Mouse (Mus musculus): ENCODE measurements around the gene Cnpy4. TPM values are rescaled to one million over a fixed set of nuclear protein-coding genes. Genes with fewer than 3 reads are reported as not detected.
"Not testable (repeated sequence)": the region's sequence is repeated elsewhere in the genome, so short reads cannot be mapped to it uniquely, and the experiment has no call there.

Cnpy4 gene
- polyA plus RNA-seq, 1 experiment from 2014 or later = 36.0 TPM

DNA sequence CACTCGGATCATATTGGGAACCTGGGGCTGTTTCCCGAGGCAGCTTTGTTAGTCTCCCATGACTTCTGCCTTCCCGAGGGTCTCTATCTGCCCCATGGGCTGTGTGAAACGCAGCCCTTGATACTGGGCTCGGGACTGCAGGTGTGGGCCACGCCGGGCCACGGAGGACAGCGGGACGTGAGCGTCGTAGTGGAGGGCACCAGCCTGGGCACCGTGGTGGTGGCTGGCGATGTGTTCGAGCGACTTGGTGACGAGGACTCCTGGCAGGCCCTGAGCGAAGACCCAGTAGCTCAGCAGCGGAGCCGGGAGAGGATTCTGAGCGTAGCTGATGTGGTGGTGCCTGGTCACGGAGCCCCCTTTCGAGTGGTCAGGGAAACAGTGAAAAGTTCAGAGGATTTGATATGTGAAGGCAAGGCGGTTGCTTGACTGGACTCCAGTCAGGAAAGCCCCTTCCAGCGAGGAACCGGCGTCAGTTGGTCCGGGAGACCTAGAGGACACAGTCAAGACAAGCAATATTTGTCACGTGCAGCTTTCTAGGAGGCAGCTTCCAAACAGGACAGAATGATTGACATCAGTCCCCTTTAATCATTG is 7.6 kb downstream of the Cnpy4 start:
- DNase-seq (ENCODE audit: low spot score) = peak; percentile 63
- Histone ChIP-seq H3K4me1 (replicated peaks; ENCODE audit: control insufficient read depth, insufficient read depth, low read length) (no peaks in the 10 kb centered on the region; the same call in 1 of the 2 replicates), H3K36me3 (ENCODE audit: control insufficient read depth, insufficient read depth, low read length) (0 out of 2 replicates have a peak, but pooled peaks cover 4% of the 10 kb centered on the region), H3K9me3 (ENCODE audit: control insufficient read depth, low read length) (no peaks in the 10 kb centered on the region), H3K4me3 (ENCODE audit: low read depth, low read length) (peak overlapping the region; percentile 77), H3K9ac (ENCODE audit: low read depth, low read length) (peak overlapping the region; percentile 91), H3K4me2 (peak overlapping the region; percentile 99), H3K27ac (ENCODE audit: low read depth, low read length) (peak overlapping the region; percentile 35), H3K27me3 (replicated peaks; ENCODE audit: control insufficient read depth, insufficient read depth, low read length) (no peaks in the 10 kb centered on the region)
- WGBS = 3% methylated on average over 29 of the region's 29 CpGs
- ATAC-seq (replicated peaks; ENCODE audit: low FRiP score) = peak; percentile 50

DNA sequence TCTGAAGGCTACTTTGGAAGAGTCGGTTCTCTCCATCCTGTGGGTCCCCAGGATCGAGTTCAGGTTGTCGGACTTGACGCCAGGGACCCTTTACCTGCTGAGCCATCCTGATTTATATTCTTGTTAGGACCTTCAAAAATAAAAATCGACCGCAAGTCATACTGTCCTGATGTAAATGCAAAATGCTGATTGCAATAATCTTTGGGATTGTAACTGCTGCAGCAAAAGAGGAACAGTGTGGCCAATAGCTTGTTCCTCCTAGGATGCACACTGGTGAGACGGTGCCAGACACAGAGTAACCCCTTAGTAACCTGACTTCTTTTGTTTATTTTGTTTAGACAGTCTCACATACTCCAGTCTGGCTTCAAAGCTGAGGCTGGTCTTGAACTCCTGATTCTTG is 8.2 kb downstream of the Cnpy4 start:
- no peak overlapping the region for H3K27ac ChIP-seq (ENCODE audit: low read depth, low read length)
- peak overlapping the region; percentile 77 for H3K4me3 ChIP-seq (ENCODE audit: low read depth, low read length)
- H3K27me3 ChIP-seq (replicated peaks; ENCODE audit: control insufficient read depth, insufficient read depth, low read length) = no peaks in the 10 kb centered on the region
- H3K9ac ChIP-seq (ENCODE audit: low read depth, low read length) = no peak overlapping the region
- ATAC-seq (replicated peaks; ENCODE audit: low FRiP score) = no peak
- H3K36me3 ChIP-seq (ENCODE audit: control insufficient read depth, insufficient read depth, low read length) = no peaks in the 10 kb centered on the region
- H3K4me2 ChIP-seq = peak overlapping the region; percentile 99
- H3K9me3 ChIP-seq (ENCODE audit: control insufficient read depth, low read length) = no peaks in the 10 kb centered on the region
- H3K4me1 ChIP-seq (replicated peaks; ENCODE audit: control insufficient read depth, insufficient read depth, low read length) = no peaks in the 10 kb centered on the region; the same call in 1 of the 2 replicates
- WGBS = 73% methylated on average over 7 of the region's 7 CpGs
- DNase-seq (ENCODE audit: low spot score) = no peak

DNA sequence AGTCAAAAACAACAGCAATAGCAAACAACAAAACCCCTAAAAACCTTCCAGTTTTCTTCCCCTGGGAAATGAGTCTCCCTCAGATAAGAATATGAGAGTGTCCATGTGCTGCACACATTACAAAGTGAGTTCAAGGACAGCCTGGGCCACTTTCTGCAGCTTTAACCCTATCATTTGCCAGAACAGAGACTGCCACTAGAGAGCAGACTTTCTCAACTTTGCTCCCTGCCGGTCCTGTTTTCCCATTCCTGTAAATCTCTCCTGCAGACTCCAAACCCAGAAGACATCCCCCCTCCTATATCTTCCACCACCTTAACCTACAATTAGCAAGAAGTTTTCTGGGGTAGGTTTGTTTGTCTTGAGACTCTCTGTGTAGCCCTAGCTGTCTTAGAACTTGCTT is 12.3 kb downstream of the Cnpy4 start:
- WGBS = 10% methylated on average over 1 of the region's 1 CpGs
- Histone ChIP-seq H3K4me2 (no peak overlapping the region), H3K9ac (ENCODE audit: low read depth, low read length) (no peak overlapping the region), H3K36me3 (ENCODE audit: control insufficient read depth, insufficient read depth, low read length) (no peaks in the 10 kb centered on the region), H3K4me3 (ENCODE audit: low read depth, low read length) (no peak overlapping the region), H3K27ac (ENCODE audit: low read depth, low read length) (no peak overlapping the region), H3K9me3 (ENCODE audit: control insufficient read depth, low read length) (no peaks in the 10 kb centered on the region), H3K4me1 (replicated peaks; ENCODE audit: control insufficient read depth, insufficient read depth, low read length) (no peaks in the 10 kb centered on the region; the same call in 1 of the 2 replicates), H3K27me3 (replicated peaks; ENCODE audit: control insufficient read depth, insufficient read depth, low read length) (no peaks in the 10 kb centered on the region)
- DNase-seq (ENCODE audit: low spot score) = no peak
- ATAC-seq (replicated peaks; ENCODE audit: low FRiP score) = no peak

DNA sequence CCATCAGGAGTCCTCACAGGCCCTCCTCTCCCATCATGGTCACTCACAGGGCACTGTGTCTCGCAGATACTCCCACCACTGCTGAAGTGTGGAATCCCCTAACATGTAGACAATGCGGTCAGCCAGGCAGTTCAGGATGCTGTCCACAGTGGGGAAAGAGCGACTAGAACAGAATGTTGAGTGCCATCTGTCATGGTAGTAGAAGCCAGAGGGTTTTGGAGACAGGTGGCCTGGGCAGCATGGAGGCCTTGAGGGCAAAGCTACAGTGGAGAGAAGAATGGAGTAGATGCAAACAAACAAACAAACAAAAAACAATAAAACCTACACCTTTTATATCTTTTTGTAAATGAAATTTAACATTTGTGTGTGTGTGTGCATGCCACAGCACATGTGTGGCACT is 14.8 kb downstream of the Cnpy4 start:
- DNase-seq (ENCODE audit: low spot score) = no peak
- Histone ChIP-seq H3K27ac (ENCODE audit: low read depth, low read length) (no peak overlapping the region), H3K4me3 (ENCODE audit: low read depth, low read length) (no peak overlapping the region), H3K36me3 (ENCODE audit: control insufficient read depth, insufficient read depth, low read length) (no peaks in the 10 kb centered on the region), H3K9ac (ENCODE audit: low read depth, low read length) (no peak overlapping the region), H3K4me1 (replicated peaks; ENCODE audit: control insufficient read depth, insufficient read depth, low read length) (no peaks in the 10 kb centered on the region), H3K27me3 (replicated peaks; ENCODE audit: control insufficient read depth, insufficient read depth, low read length) (no peaks in the 10 kb centered on the region), H3K4me2 (no peak overlapping the region), H3K9me3 (ENCODE audit: control insufficient read depth, low read length) (no peaks in the 10 kb centered on the region; the same call in 1 of the 2 replicates)
- ATAC-seq (replicated peaks; ENCODE audit: low FRiP score) = no peak
- WGBS = 82% methylated on average over 3 of the region's 3 CpGs

DNA sequence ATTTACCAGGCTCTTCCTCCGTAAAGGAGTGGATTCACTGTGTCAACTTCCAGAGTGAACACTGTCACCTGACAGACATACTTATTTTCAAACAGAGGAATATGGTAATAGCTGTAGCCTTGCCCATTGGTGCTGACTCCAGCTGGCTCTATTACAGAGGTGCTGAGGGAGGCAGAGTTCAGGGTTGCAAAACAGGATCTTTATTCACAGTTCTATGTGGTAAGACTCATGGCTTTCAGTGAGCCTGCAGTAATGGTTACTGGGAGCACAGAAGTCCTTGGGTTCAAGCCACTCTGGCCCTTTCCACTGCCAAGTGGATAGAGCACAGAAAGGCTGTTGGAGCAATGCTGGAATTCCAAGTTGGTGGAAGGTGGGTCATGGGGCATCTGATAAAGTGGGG is 20.0 kb downstream of the Cnpy4 start:
- Histone ChIP-seq H3K36me3 (ENCODE audit: control insufficient read depth, insufficient read depth, low read length) (no peaks in the 10 kb centered on the region), H3K9me3 (ENCODE audit: control insufficient read depth, low read length) (no peaks in the 10 kb centered on the region; the same call in 1 of the 2 replicates), H3K27me3 (replicated peaks; ENCODE audit: control insufficient read depth, insufficient read depth, low read length) (no peaks in the 10 kb centered on the region), H3K9ac (ENCODE audit: low read depth, low read length) (no peak overlapping the region), H3K4me1 (replicated peaks; ENCODE audit: control insufficient read depth, insufficient read depth, low read length) (no peaks in the 10 kb centered on the region), H3K27ac (ENCODE audit: low read depth, low read length) (no peak overlapping the region), H3K4me2 (no peak overlapping the region), H3K4me3 (ENCODE audit: low read depth, low read length) (no peak overlapping the region)
- no peak for ATAC-seq (replicated peaks; ENCODE audit: low FRiP score)
- 89% methylated on average over 1 of the region's 1 CpGs for WGBS
- no peak for DNase-seq (ENCODE audit: low spot score)

DNA sequence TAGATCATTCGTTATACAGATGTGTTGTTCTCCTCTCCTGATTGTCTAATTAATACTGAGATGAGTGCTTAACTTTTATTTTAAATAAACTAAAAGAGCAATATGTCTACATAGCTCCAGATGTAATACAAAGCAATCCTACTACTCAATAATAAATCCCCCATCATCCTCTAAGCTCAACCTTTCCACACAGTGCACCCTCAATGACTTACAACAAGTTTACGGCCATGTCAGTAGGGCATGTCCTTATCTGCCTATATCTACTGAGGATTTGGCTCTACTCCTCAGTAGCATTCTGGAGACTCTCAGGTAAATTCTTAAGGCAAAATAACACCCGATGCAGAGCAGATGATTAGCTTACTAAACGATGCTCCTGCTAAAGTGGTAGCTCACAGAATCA is 20.6 kb downstream of the Cnpy4 start:
- no peak overlapping the region for H3K4me3 ChIP-seq (ENCODE audit: low read depth, low read length)
- no peaks in the 10 kb centered on the region; the same call in 1 of the 2 replicates for H3K9me3 ChIP-seq (ENCODE audit: control insufficient read depth, low read length)
- 80% methylated on average over 4 of the region's 4 CpGs for WGBS
- H3K36me3 ChIP-seq (ENCODE audit: control insufficient read depth, insufficient read depth, low read length) = no peaks in the 10 kb centered on the region
- H3K9ac ChIP-seq (ENCODE audit: low read depth, low read length) = no peak overlapping the region
- DNase-seq (ENCODE audit: low spot score) (no peak), ATAC-seq (replicated peaks; ENCODE audit: low FRiP score) (no peak)
- no peaks in the 10 kb centered on the region for H3K27me3 ChIP-seq (replicated peaks; ENCODE audit: control insufficient read depth, insufficient read depth, low read length)
- H3K4me2 ChIP-seq = no peak overlapping the region
- no peaks in the 10 kb centered on the region for H3K4me1 ChIP-seq (replicated peaks; ENCODE audit: control insufficient read depth, insufficient read depth, low read length)
- H3K27ac ChIP-seq (ENCODE audit: low read depth, low read length) = no peak overlapping the region

DNA sequence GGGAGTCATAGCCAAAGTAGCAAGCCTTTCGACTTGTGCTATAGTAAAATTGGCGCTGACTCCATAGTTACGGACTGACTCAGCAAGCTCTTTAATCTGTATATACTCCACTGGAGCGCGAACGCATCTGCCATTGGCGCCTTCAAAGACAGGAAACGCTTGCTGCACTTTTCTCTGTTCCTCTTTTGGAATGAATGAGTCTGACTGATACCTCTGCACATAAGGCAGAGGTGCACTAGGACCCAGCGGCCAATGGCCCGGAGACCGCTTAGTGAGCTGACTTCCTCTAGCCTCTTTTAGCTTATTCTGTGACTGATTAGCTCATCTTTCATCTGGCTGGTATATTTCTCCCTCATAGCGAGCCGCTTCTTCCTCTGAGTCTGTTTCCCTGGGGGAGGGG is 29.3 kb downstream of the Cnpy4 start:
- H3K4me1 ChIP-seq (replicated peaks; ENCODE audit: control insufficient read depth, insufficient read depth, low read length); H3K27ac ChIP-seq (ENCODE audit: low read depth, low read length); H3K9ac ChIP-seq (ENCODE audit: low read depth, low read length); H3K4me2 ChIP-seq; H3K4me3 ChIP-seq (ENCODE audit: low read depth, low read length); H3K9me3 ChIP-seq (ENCODE audit: control insufficient read depth, low read length); H3K36me3 ChIP-seq (ENCODE audit: control insufficient read depth, insufficient read depth, low read length); ATAC-seq (replicated peaks; ENCODE audit: low FRiP score); DNase-seq (ENCODE audit: low spot score); H3K27me3 ChIP-seq (replicated peaks; ENCODE audit: control insufficient read depth, insufficient read depth, low read length): not testable (repeated sequence)
- 95% methylated on average over 13 of the region's 13 CpGs for WGBS

DNA sequence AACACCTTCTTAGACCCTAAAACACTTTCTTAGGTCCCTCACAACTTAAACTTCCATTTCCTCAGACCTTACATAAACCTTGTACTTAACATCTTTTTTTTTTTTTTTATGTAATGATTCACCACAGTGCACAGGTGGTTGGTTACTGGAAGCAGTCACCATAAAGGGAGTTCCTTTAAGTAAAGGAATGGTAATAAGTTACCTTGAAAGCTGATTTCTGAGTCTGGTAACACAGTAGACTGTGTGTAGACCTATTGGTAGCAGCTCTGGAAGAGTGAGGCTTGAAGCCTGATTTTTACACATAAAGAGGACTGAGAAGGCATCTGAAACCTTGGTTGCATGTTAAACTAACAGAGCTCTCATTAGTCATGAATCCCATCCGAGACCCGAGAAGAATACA is 32.6 kb downstream of the Cnpy4 start:
- Histone ChIP-seq H3K27me3 (replicated peaks; ENCODE audit: control insufficient read depth, insufficient read depth, low read length) (no peaks in the 10 kb centered on the region), H3K27ac (ENCODE audit: low read depth, low read length) (no peak overlapping the region), H3K36me3 (ENCODE audit: control insufficient read depth, insufficient read depth, low read length) (no peaks in the 10 kb centered on the region), H3K4me2 (no peak overlapping the region), H3K9me3 (ENCODE audit: control insufficient read depth, low read length) (peaks cover 3% of the 10 kb centered on the region; the same call in 1 of the 2 replicates), H3K4me3 (ENCODE audit: low read depth, low read length) (no peak overlapping the region), H3K9ac (ENCODE audit: low read depth, low read length) (no peak overlapping the region), H3K4me1 (replicated peaks; ENCODE audit: control insufficient read depth, insufficient read depth, low read length) (no peaks in the 10 kb centered on the region)
- ATAC-seq (replicated peaks; ENCODE audit: low FRiP score) (no peak), DNase-seq (ENCODE audit: low spot score) (no peak)
- 64% methylated on average over 2 of the region's 2 CpGs for WGBS

DNA sequence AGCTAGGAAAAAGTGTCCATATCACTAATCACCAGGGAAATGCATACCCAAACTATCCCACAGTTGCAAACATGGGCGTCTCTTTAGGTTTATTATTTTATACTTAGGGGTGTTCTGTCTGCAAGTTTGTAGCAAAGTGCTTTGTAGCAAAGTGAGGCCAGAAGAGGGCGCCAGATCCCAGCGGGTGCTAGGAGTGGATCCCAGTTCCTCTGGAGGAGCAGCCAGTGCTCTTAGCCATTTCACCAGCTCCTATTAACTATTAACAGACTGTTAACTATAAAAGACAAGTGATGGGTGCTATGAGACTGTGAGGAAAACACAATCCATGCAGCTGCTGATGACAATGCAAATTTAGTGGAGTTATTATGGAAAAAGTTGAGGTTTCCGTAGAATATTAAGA is 34.8 kb downstream of the Cnpy4 start:
- Histone ChIP-seq H3K4me2 (no peak overlapping the region), H3K27me3 (replicated peaks; ENCODE audit: control insufficient read depth, insufficient read depth, low read length) (no peaks in the 10 kb centered on the region), H3K36me3 (ENCODE audit: control insufficient read depth, insufficient read depth, low read length) (no peaks in the 10 kb centered on the region), H3K27ac (ENCODE audit: low read depth, low read length) (no peak overlapping the region), H3K4me3 (ENCODE audit: low read depth, low read length) (no peak overlapping the region), H3K9ac (ENCODE audit: low read depth, low read length) (no peak overlapping the region), H3K9me3 (ENCODE audit: control insufficient read depth, low read length) (peaks cover 3% of the 10 kb centered on the region; the same call in 1 of the 2 replicates), H3K4me1 (replicated peaks; ENCODE audit: control insufficient read depth, insufficient read depth, low read length) (no peaks in the 10 kb centered on the region)
- 25% methylated on average over 4 of the region's 4 CpGs for WGBS
- ATAC-seq (replicated peaks; ENCODE audit: low FRiP score) (0 out of 2 replicates have a peak, but pooled peaks have one; percentile 49), DNase-seq (ENCODE audit: low spot score) (peak; percentile 62)

Measured in liver, embryonic 11.5 days (tissue).